Mouse (Mus musculus): ENCODE results near the gene Rbak. TPM values are rescaled to one million over a fixed set of nuclear protein-coding genes. Genes with fewer than 3 reads are reported as not detected.
"Not testable (repeated sequence)": the region's sequence is repeated elsewhere in the genome, so short reads cannot be mapped to it uniquely, and the experiment has no call there.

Rbak gene
- polyA plus RNA-seq, 1 experiment from 2014 or later, result 1.5 TPM

- ATAC-seq, result no peak
- Histone ChIP-seq H3K4me3 (ENCODE audit: low read depth, low read length) (no peak overlapping the region), H3K27ac (ENCODE audit: low read depth) (no peak overlapping the region), H3K36me3 (replicated peaks; ENCODE audit: insufficient read depth, low read length) (no peaks in the 10 kb centered on the region), H3K4me2 (ENCODE audit: low read depth, low read length) (no peak overlapping the region), H3K9me3 (ENCODE audit: low read length) (peaks cover 5% of the 10 kb centered on the region), H3K27me3 (ENCODE audit: insufficient read depth, low read length) (no peaks in the 10 kb centered on the region), H3K4me1 (ENCODE audit: insufficient read depth) (no peaks in the 10 kb centered on the region), H3K9ac (replicated peaks) (no peak overlapping the region)
- no peak for DNase-seq
- WGBS (ENCODE audit: insufficient replicate concordance), result 66% methylated on average over 5 of the region's 5 CpGs
- no peak for TF ChIP-seq CTCF (IDR thresholded peaks at IDR 0.05; ENCODE audit: low read depth)
- TF ChIP-seq EP300 (IDR thresholded peaks at IDR 0.05; ENCODE audit: low read depth), result no peak
These were observed 31.9 kb downstream of the Rbak start for GRCm38 (mm10) chr5:143148661-143149060.

GRCm38 (mm10) chr5:143147481-143147880 lies 33.1 kb downstream of the Rbak start, which contains the start of gene Olfr718-ps1:
Gene Olfr718-ps1, minus strand, starts transcription at chr5:143147581.
- Histone ChIP-seq H3K27ac (ENCODE audit: low read depth) (no peak within 1 kb of the TSS), H3K4me3 (ENCODE audit: low read depth, low read length) (no peak within 1 kb of the TSS), H3K9ac (replicated peaks) (no peak within 1 kb of the TSS), H3K4me2 (ENCODE audit: low read depth, low read length) (no peak within 1 kb of the TSS), H3K4me1 (ENCODE audit: insufficient read depth) (no peaks in the 10 kb centered on the region), H3K27me3 (ENCODE audit: insufficient read depth, low read length) (no peaks in the 10 kb centered on the region), H3K9me3 (ENCODE audit: low read length) (peaks cover 5% of the 10 kb centered on the region), H3K36me3 (replicated peaks; ENCODE audit: insufficient read depth, low read length) (no peaks in the 10 kb centered on the region)
- TF ChIP-seq CTCF (IDR thresholded peaks at IDR 0.05; ENCODE audit: low read depth) (no peak), EP300 (IDR thresholded peaks at IDR 0.05; ENCODE audit: low read depth) (no peak)
- DNase-seq, result no peak
- ATAC-seq, result no peak
- WGBS (ENCODE audit: insufficient replicate concordance), result 78% methylated on average over 3 of the region's 3 CpGs

DNA sequence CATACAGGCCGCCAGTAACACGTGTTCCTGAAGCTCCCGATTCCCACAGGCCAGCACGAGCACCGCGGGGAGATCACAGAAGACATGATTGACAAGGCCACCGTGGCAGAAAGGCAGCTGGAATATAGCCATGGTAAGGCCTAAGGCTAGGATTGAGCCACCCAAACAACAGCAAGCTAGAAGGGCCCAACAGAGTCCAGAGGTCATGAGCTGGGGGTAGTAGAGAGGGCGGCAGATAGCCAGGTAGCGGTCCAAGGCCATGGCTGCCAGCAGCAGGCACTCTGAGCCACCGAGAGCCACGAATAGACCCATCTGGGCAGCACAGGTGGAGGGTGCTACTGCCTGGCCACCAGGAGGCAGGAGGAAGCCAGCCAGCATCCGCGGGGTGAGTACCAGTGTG lies 43.0 kb downstream of the Rbak start:
- H3K36me3 ChIP-seq (replicated peaks; ENCODE audit: insufficient read depth, low read length), result no peaks in the 10 kb centered on the region

DNA sequence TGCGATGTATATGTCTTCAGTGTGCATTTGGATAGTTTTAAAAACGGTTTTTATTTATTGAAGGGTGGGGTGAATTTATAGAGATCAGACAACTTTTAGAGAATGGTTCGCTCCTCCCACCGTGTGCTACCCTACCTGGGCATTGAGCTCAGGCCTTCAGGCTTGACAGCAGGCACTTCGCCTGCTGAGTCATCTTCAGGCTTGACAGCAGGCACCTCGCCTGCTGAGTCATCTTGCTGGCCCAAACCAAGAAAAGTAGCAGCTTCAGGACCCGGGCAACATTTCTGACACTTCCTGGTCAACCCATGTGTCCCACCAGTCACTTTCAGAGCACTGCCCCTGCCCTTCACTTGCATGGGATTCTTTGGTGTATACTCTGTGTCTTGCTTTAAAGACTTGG lies 45.5 kb downstream of the Rbak start:
- TF ChIP-seq CTCF (IDR thresholded peaks at IDR 0.05; ENCODE audit: low read depth) (no peak), EP300 (IDR thresholded peaks at IDR 0.05; ENCODE audit: low read depth) (no peak)
- no peaks in the 10 kb centered on the region for H3K9me3 ChIP-seq (ENCODE audit: low read length)
- H3K27ac ChIP-seq (ENCODE audit: low read depth), result no peak overlapping the region
- H3K4me3 ChIP-seq (ENCODE audit: low read depth, low read length), result no peak overlapping the region
- H3K36me3 ChIP-seq (replicated peaks; ENCODE audit: insufficient read depth, low read length), result no peaks in the 10 kb centered on the region
- WGBS (ENCODE audit: insufficient replicate concordance), result 69% methylated on average over 7 of the region's 7 CpGs
- no peaks in the 10 kb centered on the region for H3K4me1 ChIP-seq (ENCODE audit: insufficient read depth)
- no peak for ATAC-seq
- no peak overlapping the region for H3K4me2 ChIP-seq (ENCODE audit: low read depth, low read length)
- no peaks in the 10 kb centered on the region for H3K27me3 ChIP-seq (ENCODE audit: insufficient read depth, low read length)
- H3K9ac ChIP-seq (replicated peaks), result no peak overlapping the region
- no peak for DNase-seq

More for the DNA sequence above, 43.0 kb downstream of the Rbak start:
- TF ChIP-seq EP300 (IDR thresholded peaks at IDR 0.05; ENCODE audit: low read depth) (no peak), CTCF (IDR thresholded peaks at IDR 0.05; ENCODE audit: low read depth) (peak; percentile 37)
- DNase-seq (peak; percentile 23), ATAC-seq (peak; percentile 87)
- H3K4me2 ChIP-seq (ENCODE audit: low read depth, low read length), result no peak overlapping the region
- no peaks in the 10 kb centered on the region for H3K27me3 ChIP-seq (ENCODE audit: insufficient read depth, low read length)
- H3K27ac ChIP-seq (ENCODE audit: low read depth), result no peak overlapping the region
- no peak overlapping the region for H3K9ac ChIP-seq (replicated peaks)
- H3K4me3 ChIP-seq (ENCODE audit: low read depth, low read length), result no peak overlapping the region
- no peaks in the 10 kb centered on the region for H3K4me1 ChIP-seq (ENCODE audit: insufficient read depth)
- H3K9me3 ChIP-seq (ENCODE audit: low read length), result no peaks in the 10 kb centered on the region
- 69% methylated on average over 13 of the region's 13 CpGs for WGBS (ENCODE audit: insufficient replicate concordance)

DNA sequence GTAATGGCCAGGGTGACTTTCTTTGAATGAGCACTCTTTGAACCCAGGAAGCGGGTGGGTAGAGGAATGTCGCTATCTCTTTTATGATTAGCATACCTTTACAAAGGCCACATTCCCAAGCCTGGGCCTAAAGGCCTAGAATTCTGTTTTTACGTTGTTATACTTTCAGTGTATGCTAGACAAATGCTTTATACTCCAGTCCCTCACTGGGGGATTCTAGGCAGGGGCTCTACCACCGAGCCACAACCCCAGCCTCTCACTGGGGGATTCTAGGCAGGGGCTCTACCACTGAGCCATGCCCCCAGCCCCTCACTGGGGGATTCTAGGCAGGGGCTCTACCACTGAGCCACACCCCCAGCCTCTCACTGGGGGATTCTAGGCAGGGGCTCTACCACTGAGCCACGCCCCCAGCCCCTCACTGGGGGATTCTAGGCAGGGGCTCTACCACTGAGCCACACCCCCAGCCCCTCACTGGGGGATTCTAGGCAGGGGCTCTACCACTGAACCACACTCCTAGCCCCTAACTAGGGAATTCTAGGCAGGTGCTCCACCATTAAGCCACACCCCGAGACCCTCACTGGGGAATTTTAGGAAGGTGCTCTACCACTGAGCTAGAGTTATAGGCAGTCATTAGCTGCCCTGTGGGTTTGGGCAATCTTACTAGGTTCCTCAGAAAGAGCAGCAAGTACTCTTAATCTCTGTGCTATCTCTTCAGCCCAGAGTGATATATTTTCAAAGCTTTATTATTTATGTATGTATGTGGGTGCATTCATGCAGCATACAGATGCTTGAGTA lies 46.2 kb downstream of the Rbak start:
- WGBS (ENCODE audit: insufficient replicate concordance), result 86% methylated on average over 3 of the region's 6 CpGs
- H3K4me1 ChIP-seq (ENCODE audit: insufficient read depth); H3K27ac ChIP-seq (ENCODE audit: low read depth); H3K4me2 ChIP-seq (ENCODE audit: low read depth, low read length); H3K9ac ChIP-seq (replicated peaks); H3K4me3 ChIP-seq (ENCODE audit: low read depth, low read length); H3K27me3 ChIP-seq (ENCODE audit: insufficient read depth, low read length); H3K36me3 ChIP-seq (replicated peaks; ENCODE audit: insufficient read depth, low read length); DNase-seq; H3K9me3 ChIP-seq (ENCODE audit: low read length); ATAC-seq: not testable (repeated sequence)

DNA sequence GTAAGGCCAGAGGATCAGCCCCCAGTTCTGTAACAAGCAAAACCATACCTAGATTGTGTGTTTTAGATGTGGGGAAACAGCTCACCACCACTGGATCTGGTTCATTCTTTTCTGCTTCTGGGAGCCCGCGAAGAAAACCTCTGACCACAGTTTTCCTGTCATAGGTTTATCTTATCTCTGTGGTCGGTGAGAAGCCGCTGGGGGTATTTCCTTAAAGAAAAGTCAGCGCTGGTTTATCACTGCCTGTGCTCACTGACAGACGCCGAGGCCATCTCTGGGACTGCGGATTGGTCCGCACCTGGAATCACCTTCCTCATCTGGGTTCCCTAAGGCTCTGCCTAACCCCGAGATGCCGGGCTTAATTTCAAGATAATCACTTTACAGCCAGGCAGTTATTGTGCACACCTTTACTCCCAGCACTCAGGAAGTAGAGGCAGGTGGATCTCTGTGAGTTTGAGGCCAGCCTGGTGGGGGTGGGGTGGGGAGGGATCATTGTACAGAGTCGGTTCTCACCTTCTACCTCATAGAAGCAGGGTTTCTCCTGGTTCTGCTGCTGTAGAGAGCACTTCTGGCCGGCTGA lies 47.5 kb downstream of the Rbak start:
- ATAC-seq (no peak), DNase-seq (no peak)
- Histone ChIP-seq H3K36me3 (replicated peaks; ENCODE audit: insufficient read depth, low read length) (no peaks in the 10 kb centered on the region), H3K27ac (ENCODE audit: low read depth) (no peak overlapping the region), H3K9me3 (ENCODE audit: low read length) (no peaks in the 10 kb centered on the region), H3K27me3 (ENCODE audit: insufficient read depth, low read length) (no peaks in the 10 kb centered on the region), H3K4me1 (ENCODE audit: insufficient read depth) (no peaks in the 10 kb centered on the region), H3K4me2 (ENCODE audit: low read depth, low read length) (no peak overlapping the region), H3K9ac (replicated peaks) (no peak overlapping the region), H3K4me3 (ENCODE audit: low read depth, low read length) (no peak overlapping the region)
- TF ChIP-seq EP300 (IDR thresholded peaks at IDR 0.05; ENCODE audit: low read depth), result no peak
- no peak for TF ChIP-seq CTCF (IDR thresholded peaks at IDR 0.05; ENCODE audit: low read depth)
- WGBS (ENCODE audit: insufficient replicate concordance), result 23% methylated on average over 13 of the region's 13 CpGs

All from liver, postnatal 0 days (tissue).